Mouse (Mus musculus) lung, postnatal 0 days (tissue): ENCODE measurements at regions not wholly inside any gene's neighbourhood (a gene's known extent, or its start where the extent isn't known, plus 50 kb on each side); places are given as distances from the start of the nearest gene placed in this dataset.

Experiments used
- CTCF ChIP-seq: IDR thresholded peaks from 2 replicates; pipeline ENCODE4 v1.5.1; 2016; ENCODE audit warnings: antibody characterized with exemption, mild to moderate bottlenecking
- EP300 ChIP-seq: IDR thresholded peaks from 2 replicates; pipeline ENCODE4 v1.6.1; 2016; ENCODE audit warnings: antibody characterized with exemption, mild to moderate bottlenecking, control low read depth

DNA sequence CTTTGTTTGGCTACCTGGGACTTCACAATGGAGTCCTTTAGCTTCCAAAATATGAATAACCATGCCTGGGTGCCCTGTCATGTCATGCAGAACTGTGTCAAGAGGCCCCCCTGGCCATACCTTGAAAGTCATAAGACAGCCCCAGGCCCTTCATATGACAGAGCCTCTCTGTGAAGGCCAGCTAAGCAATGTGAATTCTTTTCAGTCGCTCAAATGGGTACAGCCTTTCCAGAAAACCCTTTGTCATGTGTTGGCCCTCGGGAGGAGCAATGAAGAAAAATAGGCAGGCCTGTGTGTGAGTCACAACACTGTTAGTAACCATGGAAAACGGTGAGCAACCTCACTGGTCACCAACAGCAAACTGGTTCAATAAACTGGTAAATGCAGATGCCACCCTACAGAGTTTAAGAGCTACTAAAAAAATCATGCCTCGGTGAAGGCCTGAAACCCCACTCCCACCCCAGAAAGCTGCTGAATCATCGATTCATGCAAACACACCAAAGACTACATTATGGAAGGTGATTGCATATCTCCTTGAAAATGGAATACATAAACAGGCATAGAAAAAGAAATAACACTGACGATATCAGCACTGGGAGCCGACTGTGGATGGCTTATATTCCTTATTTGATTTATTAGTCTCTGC lies 57.9 kb downstream of the Ppp1r3c start:
- TF ChIP-seq CTCF, result no peak
- TF ChIP-seq EP300, result no peak
